Mouse (Mus musculus) testis, adult 2 months (tissue): ENCODE data around the gene Lmo2. TPM values are rescaled to one million over a fixed set of nuclear protein-coding genes. Genes with fewer than 3 reads are reported as not detected.

Source experiments
- H3K27ac ChIP-seq: fragments of 200-500 bp; 2 replicates; pipeline ENCODE4 v1.5.1; 2012; ENCODE audit warnings: low read depth, low read length; ENCODE audit not compliant: control insufficient read depth, insufficient read depth
- H3K27me3 ChIP-seq: fragments of 200-500 bp; 2 replicates; pipeline ENCODE4 v1.6.1; 2012; ENCODE audit warnings: mild to moderate bottlenecking, low read length, moderate library complexity; ENCODE audit not compliant: control insufficient read depth, insufficient read depth
- H3K36me3 ChIP-seq: fragments of 200-500 bp; 2 replicates; pipeline ENCODE4 v1.6.1; 2012; ENCODE audit warnings: mild to moderate bottlenecking, low read length; ENCODE audit not compliant: control insufficient read depth, insufficient read depth
- H3K4me1 ChIP-seq: fragments of 200-500 bp; 2 replicates; pipeline ENCODE4 v1.6.1; 2012; ENCODE audit warnings: low read length; ENCODE audit not compliant: control insufficient read depth, insufficient read depth
- H3K4me3 ChIP-seq: fragments of 200-500 bp; 2 replicates; pipeline ENCODE4 v1.5.1; 2012; ENCODE audit warnings: low read depth, mild to moderate bottlenecking, low read length, moderate library complexity, mixed read lengths; ENCODE audit not compliant: control insufficient read depth
- CTCF ChIP-seq: fragments of 200-500 bp; IDR thresholded peaks from 2 replicates; pipeline ENCODE4 v1.5.1; 2012; ENCODE audit warnings: low read depth, mild to moderate bottlenecking, inconsistent platforms, low read length, moderate library complexity; ENCODE audit not compliant: control insufficient read depth, insufficient read depth, insufficient replicate concordance
- POLR2A ChIP-seq: fragments of 200-500 bp; IDR thresholded peaks from 2 replicates; pipeline ENCODE4 v1.6.1; 2012; ENCODE audit warnings: low read depth, mild to moderate bottlenecking, inconsistent platforms, low read length, moderate library complexity; ENCODE audit not compliant: control insufficient read depth
- polyA plus RNA-seq: library from polyadenylated mRNA; depleted of rRNA; stranded (reverse); fragments of >200 nt; gene quantifications from 2 replicates; pipeline ENCODE4 v1.2.3, GENCODE M21; 2012

Lmo2 gene
- polyA plus RNA-seq, 1 experiment = 4.7 TPM

- Histone ChIP-seq H3K36me3 (no peaks in the 10 kb centered on the region), H3K4me3 (no peak overlapping the region), H3K4me1 (0 out of 2 replicates have a peak, but pooled peaks cover 2% of the 10 kb centered on the region), H3K27ac (no peak overlapping the region), H3K27me3 (no peaks in the 10 kb centered on the region)
- TF ChIP-seq POLR2A (no peak), CTCF (no peak)
Observed at GRCm38 (mm10) chr2:103944859-103945258, 12.9 kb upstream of the Lmo2 start.

DNA sequence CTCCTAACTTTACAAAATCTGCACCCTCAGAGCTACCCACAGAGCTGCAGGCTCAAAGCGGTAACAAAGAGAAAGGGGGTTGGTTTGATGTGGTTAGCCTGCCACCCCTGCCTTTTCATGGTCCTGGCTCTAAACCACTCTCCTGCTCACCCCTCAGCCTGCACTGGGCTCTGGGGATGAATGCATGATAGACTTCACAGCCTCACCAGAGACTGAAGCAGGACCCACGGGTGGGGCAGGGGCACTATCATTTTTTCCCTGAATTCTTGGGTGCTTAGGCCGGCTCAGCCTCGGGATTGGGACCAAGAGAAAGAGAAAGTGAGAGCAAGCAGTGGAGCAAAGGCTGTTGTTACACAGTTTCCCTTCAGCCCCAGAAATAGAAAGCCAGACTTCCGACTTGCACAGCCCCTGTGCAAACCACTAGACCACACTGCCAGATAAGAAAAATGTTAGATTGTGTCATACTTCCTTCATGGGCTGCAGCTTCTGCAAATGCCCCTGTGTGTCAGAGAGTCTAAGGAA, 12.2 kb upstream of the Lmo2 start:
- Histone ChIP-seq H3K4me1 (0 out of 2 replicates have a peak, but pooled peaks cover 2% of the 10 kb centered on the region), H3K4me3 (no peak overlapping the region), H3K36me3 (no peaks in the 10 kb centered on the region), H3K27me3 (no peaks in the 10 kb centered on the region), H3K27ac (no peak overlapping the region)
- TF ChIP-seq CTCF (no peak), POLR2A (no peak)

DNA sequence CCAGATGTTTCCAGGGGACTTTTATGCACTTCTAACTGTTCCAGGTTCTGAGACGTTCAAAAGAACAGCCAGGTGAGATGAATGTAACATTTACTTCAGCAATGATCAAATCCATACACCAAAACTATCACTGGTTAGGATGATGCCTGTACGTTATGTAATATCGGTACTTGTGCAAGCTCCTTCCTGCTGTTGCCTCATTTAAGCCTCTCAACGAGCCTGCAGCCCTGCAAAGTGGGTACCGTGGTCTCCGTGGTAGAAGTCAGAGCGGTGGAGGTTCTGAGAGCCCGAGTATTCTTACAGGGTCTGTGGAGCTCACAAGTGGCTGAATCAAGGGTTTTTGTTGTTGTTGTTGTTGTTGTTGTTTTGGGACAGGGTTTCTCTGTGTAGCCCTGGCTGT, 10.9 kb upstream of the Lmo2 start:
- Histone ChIP-seq H3K36me3 (no peaks in the 10 kb centered on the region), H3K4me1 (0 out of 2 replicates have a peak, but pooled peaks cover 2% of the 10 kb centered on the region), H3K4me3 (no peak overlapping the region), H3K27me3 (no peaks in the 10 kb centered on the region), H3K27ac (no peak overlapping the region)
- TF ChIP-seq POLR2A = no peak
- TF ChIP-seq CTCF = no peak

- H3K36me3 ChIP-seq = no peaks in the 10 kb centered on the region
- no peak overlapping the region for H3K27ac ChIP-seq
- no peaks in the 10 kb centered on the region for H3K27me3 ChIP-seq
- H3K4me1 ChIP-seq = 0 out of 2 replicates have a peak, but pooled peaks cover 2% of the 10 kb centered on the region
- TF ChIP-seq CTCF = no peak
- TF ChIP-seq POLR2A = no peak
- H3K4me3 ChIP-seq = no peak overlapping the region
Observed at GRCm38 (mm10) chr2:103947982-103948655, 9.7 kb upstream of the Lmo2 start.

DNA sequence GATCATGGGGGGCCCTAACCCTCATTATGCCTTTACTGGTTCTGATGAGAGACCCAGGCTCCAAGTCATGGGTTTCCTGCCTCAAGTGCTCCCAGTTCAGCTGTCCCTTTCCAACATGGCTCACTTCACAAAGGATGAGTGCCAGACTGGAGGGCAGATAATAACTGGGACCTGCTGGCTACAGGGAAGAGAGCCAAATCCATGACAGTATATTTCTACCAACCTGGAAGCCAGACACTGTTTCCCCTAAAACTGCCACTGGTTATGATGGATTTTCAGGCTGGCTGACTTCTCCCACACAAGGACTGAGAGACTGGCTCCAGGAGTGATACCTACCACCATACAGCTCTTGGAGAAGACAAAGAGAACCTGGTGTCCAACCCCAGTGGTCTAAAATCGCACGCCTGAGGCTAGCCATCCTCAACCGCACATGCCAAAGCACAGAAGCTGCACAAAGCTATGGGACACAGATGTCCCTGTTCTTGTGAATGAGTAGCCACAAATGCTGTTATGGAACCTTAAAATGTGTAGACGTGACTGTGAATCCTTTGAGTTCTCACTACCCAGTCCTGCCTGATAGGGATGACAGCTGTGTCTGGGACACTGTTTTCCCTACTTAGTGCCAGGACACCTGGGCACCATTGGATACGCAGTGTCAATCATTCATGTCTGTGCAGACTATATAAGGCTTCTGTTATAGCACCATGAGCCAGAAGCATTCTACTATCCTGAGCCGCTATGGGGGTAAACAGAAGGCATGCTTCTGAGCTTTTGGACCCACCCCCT, 4.5 kb upstream of the Lmo2 start:
- no peaks in the 10 kb centered on the region for H3K36me3 ChIP-seq
- H3K27me3 ChIP-seq = no peaks in the 10 kb centered on the region
- H3K27ac ChIP-seq = no peak overlapping the region
- H3K4me3 ChIP-seq = no peak overlapping the region
- TF ChIP-seq CTCF = no peak
- no peak for TF ChIP-seq POLR2A
- H3K4me1 ChIP-seq = no peaks in the 10 kb centered on the region

GRCm38 (mm10) chr2:103955714-103956113, 2.1 kb upstream of the Lmo2 start:
- TF ChIP-seq POLR2A (no peak), CTCF (no peak)
- no peaks in the 10 kb centered on the region for H3K36me3 ChIP-seq
- H3K4me3 ChIP-seq = no peak overlapping the region
- no peaks in the 10 kb centered on the region for H3K27me3 ChIP-seq
- no peaks in the 10 kb centered on the region for H3K4me1 ChIP-seq
- no peak overlapping the region for H3K27ac ChIP-seq

GRCm38 (mm10) chr2:103956867-103957266, 919 bp upstream of the Lmo2 start:
- H3K4me1 ChIP-seq = no peaks in the 10 kb centered on the region
- H3K36me3 ChIP-seq = no peaks in the 10 kb centered on the region
- no peak overlapping the region for H3K4me3 ChIP-seq
- H3K27me3 ChIP-seq = no peaks in the 10 kb centered on the region
- no peak overlapping the region for H3K27ac ChIP-seq
- no peak for TF ChIP-seq CTCF
- no peak for TF ChIP-seq POLR2A
